Mouse (Mus musculus) ES-Bruce4 (cell line): ENCODE measurements around the gene Cnot8.

ENCODE experiments used
- CTCF ChIP-seq: IDR thresholded peaks from one replicate; pipeline ENCODE4 v1.8.1; 2011; ENCODE audit warnings: low read depth, low read length
- POLR2A ChIP-seq: IDR thresholded peaks from one replicate; pipeline ENCODE4 v1.8.1; 2011; ENCODE audit warnings: low read length; ENCODE audit not compliant: insufficient read depth

- TF ChIP-seq CTCF (no peak), POLR2A (no peak)
Measured at GRCm38 (mm10) chr11:58129302-58129843, 25.4 kb downstream of the Cnot8 start.
